ENCODE assay signal across 10 mouse cellular contexts in genomic region chr5:122725453-122725852, GRCm38 (mm10).
"Had no signal": no experiment of that assay in that cellular context is flagged by ENCODE, and none has a peak within 500 bp of the region (broad histone marks: within the 10 kb centered on the region; RNA-seq: fewer than 3 reads in every experiment).

No protein-coding gene starts in this region.

- H3K4me2 ChIP-seq: liver, embryonic 15.5 days; lung, embryonic 14.5 days; midbrain, embryonic 11.5 days; midbrain, embryonic 13.5 days; midbrain, embryonic 15.5 days; neural tube, embryonic 12.5 days; stomach, embryonic 15.5 days had no signal

- H3K27ac ChIP-seq: liver, embryonic 15.5 days; macrophage; midbrain, embryonic 13.5 days; midbrain, embryonic 15.5 days; neural tube, embryonic 12.5 days; stomach, embryonic 15.5 days; stomach, postnatal 0 days had no signal

- H3K27me3 ChIP-seq: liver, embryonic 15.5 days; midbrain, embryonic 13.5 days; midbrain, embryonic 15.5 days; neural tube, embryonic 12.5 days; stomach, embryonic 15.5 days had no signal

- H3K4me1 ChIP-seq: liver, embryonic 15.5 days; megakaryocyte, embryonic 14.5 days; neural tube, embryonic 12.5 days had no signal

- H3K36me3 ChIP-seq: liver, embryonic 15.5 days; midbrain, embryonic 13.5 days; midbrain, embryonic 15.5 days; neural tube, embryonic 12.5 days; stomach, embryonic 15.5 days had no signal

- H3K9me3 ChIP-seq: liver, embryonic 15.5 days; megakaryocyte, embryonic 14.5 days; midbrain, embryonic 13.5 days; midbrain, embryonic 15.5 days; neural tube, embryonic 12.5 days; stomach, embryonic 15.5 days had no signal

- H3K4me3 ChIP-seq: liver, embryonic 15.5 days; megakaryocyte, embryonic 14.5 days; midbrain, embryonic 13.5 days; midbrain, embryonic 15.5 days; neural tube, embryonic 12.5 days; stomach, embryonic 15.5 days had no signal

- H3K9ac ChIP-seq: liver, embryonic 15.5 days; lung, embryonic 14.5 days; midbrain, embryonic 15.5 days; neural tube, embryonic 12.5 days; stomach, embryonic 15.5 days had no signal
